Mouse (Mus musculus): ENCODE measurements around the gene Tmem125. TPM values are rescaled to one million over a fixed set of nuclear protein-coding genes. Genes with fewer than 3 reads are reported as not detected.

The Tmem125 gene
- polyA plus RNA-seq, 1 experiment from 2014 or later = 0.54 TPM

DNA sequence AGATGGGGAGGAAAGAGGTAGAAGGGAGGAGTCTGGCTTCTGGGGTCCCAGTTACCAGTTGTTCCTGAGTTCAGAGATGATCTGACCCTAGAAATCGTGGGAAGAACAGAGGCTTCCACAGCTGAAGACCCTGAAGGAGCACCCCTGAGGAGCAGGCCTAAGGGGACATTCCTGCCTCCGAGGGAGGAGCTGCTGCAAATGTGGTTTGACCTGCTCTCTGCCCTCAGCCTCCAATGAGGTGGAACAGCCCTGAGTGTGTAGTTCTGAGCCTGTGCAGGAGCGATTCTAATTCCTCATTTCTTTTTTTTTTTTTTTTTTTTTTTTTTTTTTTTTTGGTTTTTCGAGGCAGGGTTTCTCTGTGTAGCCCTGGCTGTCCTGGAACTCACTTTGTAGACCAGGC lies 10.7 kb downstream of the Tmem125 start:
- no peak overlapping the region for H3K9ac ChIP-seq
- H3K27ac ChIP-seq = no peak overlapping the region
- H3K36me3 ChIP-seq = no peaks in the 10 kb centered on the region
- H3K27me3 ChIP-seq (replicated peaks) = peaks cover 5% of the 10 kb centered on the region; the same call in 1 of the 2 replicates
- 32% methylated on average over 3 of the region's 4 CpGs for WGBS (ENCODE audit: insufficient replicate concordance)
- no peaks in the 10 kb centered on the region for H3K4me1 ChIP-seq
- no peak overlapping the region for H3K4me2 ChIP-seq
- H3K4me3 ChIP-seq = no peak overlapping the region
- no peaks in the 10 kb centered on the region for H3K9me3 ChIP-seq (replicated peaks)
- ATAC-seq = no peak

DNA sequence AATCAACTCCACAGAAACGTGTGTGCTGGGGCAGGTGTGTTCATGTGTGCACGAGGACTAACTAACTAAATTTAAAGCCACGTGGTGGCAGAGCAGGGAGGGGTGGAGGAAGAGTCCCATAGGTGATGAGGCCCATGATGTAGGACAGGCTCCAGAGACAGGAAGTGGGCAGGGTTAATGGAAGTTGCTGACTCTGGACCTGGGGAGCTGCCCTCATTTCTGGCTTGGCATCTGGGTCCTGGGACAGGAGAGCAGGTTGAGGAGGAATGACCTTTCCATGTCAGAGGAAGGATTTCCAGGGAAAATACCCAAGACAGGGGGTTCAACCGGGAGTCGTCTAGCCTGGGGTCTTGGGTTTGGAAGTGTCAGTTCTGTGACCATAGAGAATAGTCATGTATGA lies 11.2 kb downstream of the Tmem125 start:
- H3K4me3 ChIP-seq = no peak overlapping the region
- H3K27me3 ChIP-seq (replicated peaks) = peaks cover 5% of the 10 kb centered on the region; the same call in 1 of the 2 replicates
- no peak for ATAC-seq
- no peak overlapping the region for H3K9ac ChIP-seq
- no peak overlapping the region for H3K27ac ChIP-seq
- H3K36me3 ChIP-seq = no peaks in the 10 kb centered on the region
- H3K9me3 ChIP-seq (replicated peaks) = no peaks in the 10 kb centered on the region
- H3K4me2 ChIP-seq = no peak overlapping the region
- WGBS (ENCODE audit: insufficient replicate concordance) = 57% methylated on average over 5 of the region's 5 CpGs
- H3K4me1 ChIP-seq = no peaks in the 10 kb centered on the region

DNA sequence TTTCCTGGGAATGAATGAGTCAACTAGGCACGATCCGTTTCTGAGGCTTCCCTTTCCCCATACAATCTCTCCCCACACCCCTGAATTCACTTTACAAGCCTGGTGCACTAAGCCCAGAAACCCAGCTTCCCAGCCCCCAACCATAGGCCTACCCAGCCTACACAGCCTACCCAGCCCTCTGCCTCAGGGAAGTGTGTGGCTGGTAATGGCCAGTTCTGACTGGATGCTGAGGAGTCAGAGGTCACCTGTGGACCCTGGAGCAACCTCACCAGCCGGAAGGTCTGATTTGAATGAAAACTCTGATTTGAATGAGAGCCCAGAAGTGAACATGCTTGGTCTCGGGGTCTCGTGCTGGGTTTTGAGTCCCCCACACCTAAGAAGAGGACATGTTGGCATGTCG lies 16.1 kb downstream of the Tmem125 start:
- WGBS (ENCODE audit: insufficient replicate concordance) = 69% methylated on average over 6 of the region's 6 CpGs
- H3K36me3 ChIP-seq = no peaks in the 10 kb centered on the region
- no peak overlapping the region for H3K27ac ChIP-seq
- no peak for ATAC-seq
- no peaks in the 10 kb centered on the region for H3K9me3 ChIP-seq (replicated peaks)
- H3K4me2 ChIP-seq = no peak overlapping the region
- H3K4me1 ChIP-seq = peaks cover 14% of the 10 kb centered on the region; the same call in 1 of the 2 replicates
- H3K27me3 ChIP-seq (replicated peaks) = 0 out of 2 replicates have a peak, but pooled peaks cover 9% of the 10 kb centered on the region
- H3K9ac ChIP-seq = no peak overlapping the region
- H3K4me3 ChIP-seq = no peak overlapping the region

DNA sequence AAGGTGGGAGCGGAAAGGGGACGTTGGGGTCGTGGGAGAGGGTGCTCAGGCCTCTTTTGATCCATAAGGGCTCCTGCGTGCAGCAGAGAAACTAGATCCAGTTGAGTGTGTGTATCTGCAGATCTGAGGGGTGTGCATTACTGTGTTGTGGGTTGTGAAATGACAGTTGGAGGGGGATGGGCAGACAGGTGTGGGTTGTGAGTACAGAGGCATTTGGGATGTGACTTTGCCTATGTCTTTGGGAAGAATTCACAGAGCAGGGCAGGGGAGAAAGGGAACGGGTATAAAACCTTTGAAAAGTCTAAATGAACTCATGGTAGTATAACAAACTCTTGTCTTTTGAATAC lies 16.5 kb downstream of the Tmem125 start:
- peak overlapping the region; percentile 25; the same call in 1 of the 2 replicates for H3K27ac ChIP-seq
- H3K9ac ChIP-seq = no peak overlapping the region
- 49% methylated on average over 5 of the region's 5 CpGs for WGBS (ENCODE audit: insufficient replicate concordance)
- 0 out of 2 replicates have a peak, but pooled peaks cover 7% of the 10 kb centered on the region for H3K27me3 ChIP-seq (replicated peaks)
- H3K4me1 ChIP-seq = peaks cover 14% of the 10 kb centered on the region; the same call in 1 of the 2 replicates
- H3K4me3 ChIP-seq = no peak overlapping the region; the same call in 1 of the 2 replicates
- H3K36me3 ChIP-seq = no peaks in the 10 kb centered on the region
- no peak; the same call in 1 of the 2 replicates for ATAC-seq
- peak overlapping the region; percentile 35 for H3K4me2 ChIP-seq
- H3K9me3 ChIP-seq (replicated peaks) = no peaks in the 10 kb centered on the region

DNA sequence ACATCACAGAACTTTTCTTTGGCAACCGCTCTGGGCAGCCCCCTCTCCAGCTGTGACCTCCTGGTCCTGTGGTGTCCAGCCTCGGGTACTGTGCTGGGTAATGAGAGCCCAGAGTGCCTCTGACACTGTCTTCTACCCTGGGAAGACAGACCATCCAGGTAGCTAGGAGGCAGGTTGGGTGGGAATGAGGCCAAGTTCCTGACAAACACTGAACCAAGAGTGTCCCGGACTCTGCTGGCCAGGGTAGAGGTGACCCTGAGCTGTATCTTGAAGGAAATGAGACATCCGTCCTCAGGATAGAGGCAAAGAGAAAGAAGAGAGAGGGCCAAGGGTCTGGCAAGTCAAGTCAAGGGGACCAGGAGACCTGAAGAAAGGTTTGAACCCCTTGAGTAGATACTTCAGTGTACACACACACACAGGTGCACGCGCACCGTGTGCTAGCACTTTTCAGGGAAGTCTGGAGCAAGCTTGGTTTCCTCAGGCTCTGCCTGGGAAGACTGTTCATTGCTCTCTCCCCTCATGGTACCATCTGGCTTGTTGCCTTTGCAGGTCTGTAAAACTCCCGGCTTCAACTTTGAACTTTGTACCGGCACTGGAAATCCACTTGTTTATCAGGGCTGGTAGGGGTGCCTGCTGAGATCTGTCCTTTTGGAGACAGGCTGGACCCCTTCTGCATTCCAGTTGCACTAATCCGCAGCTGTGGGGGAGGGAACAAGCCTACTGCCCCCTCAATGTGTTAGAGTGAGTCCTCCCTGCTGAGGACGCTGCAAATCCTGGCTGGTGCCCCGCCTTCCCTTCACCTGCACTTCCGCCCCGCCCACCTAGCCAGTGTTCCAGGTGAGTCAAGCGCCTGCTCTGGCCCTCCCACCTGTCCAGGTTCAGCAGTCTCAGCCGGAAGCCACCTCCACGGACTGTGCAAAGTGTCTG lies 17.2 kb downstream of the Tmem125 start, which contains the start of gene 2610528J11Rik:
TSS of gene 2610528J11Rik (plus strand) at position 592 of the 927 bp plus-strand sequence.
- Histone ChIP-seq H3K4me1 (peaks cover 14% of the 10 kb centered on the region; the same call in 1 of the 2 replicates), H3K9me3 (replicated peaks) (no peaks in the 10 kb centered on the region), H3K4me2 (peak within 1 kb of the TSS; percentile 35), H3K9ac (no peak within 1 kb of the TSS), H3K4me3 (no peak within 1 kb of the TSS; the same call in 1 of the 2 replicates), H3K36me3 (no peaks in the 10 kb centered on the region), H3K27me3 (replicated peaks) (0 out of 2 replicates have a peak, but pooled peaks cover 4% of the 10 kb centered on the region), H3K27ac (peak within 1 kb of the TSS; percentile 25; the same call in 1 of the 2 replicates)
- 47% methylated on average over 17 of the region's 17 CpGs for WGBS (ENCODE audit: insufficient replicate concordance)
- ATAC-seq = peak; percentile 43

DNA sequence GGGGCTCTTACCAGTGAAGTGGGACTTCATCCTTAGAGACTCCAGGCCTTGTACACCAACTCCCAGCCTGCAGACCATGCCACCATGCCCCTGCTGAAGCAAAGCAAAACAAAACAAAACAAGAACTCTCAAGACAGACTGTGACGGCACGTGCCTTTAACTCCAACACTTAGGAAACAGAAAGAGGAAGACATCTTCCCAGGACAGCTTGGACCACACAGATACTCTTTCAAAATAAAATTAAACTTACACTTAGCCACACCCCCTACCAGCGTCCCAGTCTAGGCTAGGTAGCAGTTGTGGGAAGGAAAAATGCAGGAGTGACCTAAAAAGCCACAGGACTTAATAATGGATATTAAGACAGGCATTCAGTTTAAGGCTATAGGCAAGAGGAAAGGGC lies 18.1 kb downstream of the Tmem125 start:
- Histone ChIP-seq H3K4me1 (peaks cover 14% of the 10 kb centered on the region; the same call in 1 of the 2 replicates), H3K27me3 (replicated peaks) (0 out of 2 replicates have a peak, but pooled peaks cover 4% of the 10 kb centered on the region), H3K36me3 (no peaks in the 10 kb centered on the region), H3K27ac (no peak overlapping the region), H3K9me3 (replicated peaks) (no peaks in the 10 kb centered on the region), H3K4me3 (no peak overlapping the region), H3K9ac (no peak overlapping the region), H3K4me2 (no peak overlapping the region)
- 45% methylated on average over 3 of the region's 3 CpGs for WGBS (ENCODE audit: insufficient replicate concordance)
- no peak for ATAC-seq

DNA sequence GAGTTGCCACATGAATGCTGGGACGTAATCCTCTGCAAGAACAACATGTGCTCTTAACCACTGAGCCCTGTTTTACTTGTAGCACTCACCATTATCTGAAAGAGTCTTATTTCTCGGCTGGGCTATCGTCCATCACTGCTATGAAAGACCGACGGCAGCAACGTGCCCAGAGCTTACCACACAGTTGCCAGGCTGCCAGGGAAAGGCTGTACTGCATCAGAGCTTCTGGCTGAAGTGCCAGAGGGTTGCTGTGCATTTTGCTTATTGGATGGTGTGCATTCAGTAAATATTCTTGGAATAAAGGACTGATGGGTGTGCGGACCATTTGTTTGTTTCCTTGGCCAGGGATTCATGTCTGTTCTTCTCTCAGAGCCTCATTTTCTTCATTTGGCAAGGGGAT lies 19.9 kb downstream of the Tmem125 start:
- Histone ChIP-seq H3K27ac (no peak overlapping the region), H3K4me2 (no peak overlapping the region), H3K36me3 (no peaks in the 10 kb centered on the region), H3K9ac (no peak overlapping the region), H3K4me1 (peaks cover 14% of the 10 kb centered on the region; the same call in 1 of the 2 replicates), H3K4me3 (no peak overlapping the region), H3K9me3 (replicated peaks) (no peaks in the 10 kb centered on the region), H3K27me3 (replicated peaks) (peaks cover 7% of the 10 kb centered on the region; the same call in 1 of the 2 replicates)
- ATAC-seq = no peak
- 65% methylated on average over 7 of the region's 7 CpGs for WGBS (ENCODE audit: insufficient replicate concordance)

DNA sequence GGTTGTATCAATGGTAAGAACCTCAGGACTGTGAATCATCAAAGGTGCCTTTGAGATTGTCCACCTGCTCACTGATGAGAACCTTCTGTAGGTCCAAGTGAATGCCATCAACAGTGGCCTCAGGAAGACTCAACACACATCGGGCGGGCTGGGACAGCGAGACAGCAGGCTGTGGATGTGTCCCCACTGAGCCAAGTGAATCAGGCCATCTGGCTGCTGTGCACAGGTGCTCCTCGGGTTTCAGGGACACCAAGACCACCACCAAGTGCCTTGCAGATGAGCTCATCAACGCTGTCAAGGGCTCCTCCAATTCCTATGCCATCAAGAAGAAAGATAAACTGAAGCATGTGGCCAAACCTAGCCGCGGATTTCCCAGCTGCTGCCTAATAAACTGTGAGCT lies 21.6 kb downstream of the Tmem125 start:
- WGBS (ENCODE audit: insufficient replicate concordance) = 66% methylated on average over 7 of the region's 7 CpGs
- no peak for ATAC-seq
- H3K4me1 ChIP-seq = peaks cover 17% of the 10 kb centered on the region

DNA sequence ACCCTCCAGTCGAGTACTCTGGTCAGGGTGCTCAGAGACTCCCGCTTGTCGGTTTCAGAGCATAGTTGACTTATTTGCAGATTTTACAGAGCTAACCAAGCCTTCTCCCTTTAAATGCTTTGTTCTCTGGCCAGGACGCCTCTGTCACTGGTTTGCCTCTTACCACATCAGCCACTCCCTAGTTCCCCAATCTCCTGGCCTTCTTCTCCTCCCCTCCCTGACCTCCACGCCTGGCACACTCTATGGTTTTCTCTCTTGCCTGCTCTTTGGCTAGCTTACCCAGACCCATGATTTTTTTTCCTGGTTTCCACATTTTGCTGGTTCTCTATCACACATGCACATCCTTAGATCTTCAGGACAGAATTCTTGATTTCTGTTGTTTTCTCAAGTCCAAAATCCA lies 25.6 kb downstream of the Tmem125 start:
- H3K36me3 ChIP-seq = no peaks in the 10 kb centered on the region
- H3K4me3 ChIP-seq = no peak overlapping the region
- 49% methylated on average over 5 of the region's 5 CpGs for WGBS (ENCODE audit: insufficient replicate concordance)
- H3K4me1 ChIP-seq = peaks cover 12% of the 10 kb centered on the region
- H3K27ac ChIP-seq = no peak overlapping the region
- H3K9me3 ChIP-seq (replicated peaks) = no peaks in the 10 kb centered on the region
- H3K4me2 ChIP-seq = no peak overlapping the region
- peaks cover 39% of the 10 kb centered on the region for H3K27me3 ChIP-seq (replicated peaks)
- no peak for ATAC-seq
- no peak overlapping the region for H3K9ac ChIP-seq

More for the DNA sequence above, 21.6 kb downstream of the Tmem125 start:
- no peak overlapping the region for H3K4me2 ChIP-seq
- no peaks in the 10 kb centered on the region for H3K9me3 ChIP-seq (replicated peaks)
- no peaks in the 10 kb centered on the region for H3K36me3 ChIP-seq
- H3K27me3 ChIP-seq (replicated peaks) = peaks cover 23% of the 10 kb centered on the region
- H3K9ac ChIP-seq = no peak overlapping the region
- H3K27ac ChIP-seq = no peak overlapping the region
- no peak overlapping the region for H3K4me3 ChIP-seq

DNA sequence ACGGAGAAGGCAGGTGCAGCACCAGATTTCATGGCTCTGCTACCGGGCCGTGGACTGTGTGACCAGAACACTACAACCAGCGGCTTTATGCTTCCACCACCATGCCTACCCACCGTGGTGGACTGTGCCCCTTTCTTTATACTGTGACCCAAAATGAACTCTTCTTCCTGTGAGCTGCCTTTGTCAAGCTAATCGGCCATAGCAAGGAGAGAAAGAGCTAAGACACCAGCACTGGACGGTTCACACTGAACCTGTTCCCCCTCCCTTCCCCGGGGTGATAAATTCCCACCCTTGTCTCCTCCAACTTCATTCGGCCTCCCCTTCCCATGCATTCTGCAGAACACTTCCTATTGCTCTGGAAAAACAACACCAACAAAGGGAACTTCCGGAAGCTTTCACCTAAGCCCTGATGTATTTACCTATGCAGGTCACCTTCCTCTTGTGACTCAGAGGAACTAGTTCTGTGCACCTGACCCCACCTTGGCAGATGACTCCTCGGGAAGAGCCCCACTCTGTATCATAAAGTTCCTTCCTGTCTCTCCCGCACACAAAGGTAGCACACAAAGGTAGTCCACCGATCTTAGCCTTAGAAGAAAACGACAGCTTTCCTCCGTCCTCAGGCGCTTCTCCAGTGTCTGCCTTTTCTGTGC lies 26.2 kb downstream of the Tmem125 start:
- H3K4me3 ChIP-seq = no peak overlapping the region
- no peak overlapping the region for H3K9ac ChIP-seq
- H3K9me3 ChIP-seq (replicated peaks) = no peaks in the 10 kb centered on the region
- 34% methylated on average over 16 of the region's 16 CpGs for WGBS (ENCODE audit: insufficient replicate concordance)
- H3K27me3 ChIP-seq (replicated peaks) = peaks cover 39% of the 10 kb centered on the region
- H3K36me3 ChIP-seq = no peaks in the 10 kb centered on the region
- H3K4me2 ChIP-seq = no peak overlapping the region
- ATAC-seq = no peak
- peaks cover 12% of the 10 kb centered on the region for H3K4me1 ChIP-seq
- no peak overlapping the region for H3K27ac ChIP-seq

DNA sequence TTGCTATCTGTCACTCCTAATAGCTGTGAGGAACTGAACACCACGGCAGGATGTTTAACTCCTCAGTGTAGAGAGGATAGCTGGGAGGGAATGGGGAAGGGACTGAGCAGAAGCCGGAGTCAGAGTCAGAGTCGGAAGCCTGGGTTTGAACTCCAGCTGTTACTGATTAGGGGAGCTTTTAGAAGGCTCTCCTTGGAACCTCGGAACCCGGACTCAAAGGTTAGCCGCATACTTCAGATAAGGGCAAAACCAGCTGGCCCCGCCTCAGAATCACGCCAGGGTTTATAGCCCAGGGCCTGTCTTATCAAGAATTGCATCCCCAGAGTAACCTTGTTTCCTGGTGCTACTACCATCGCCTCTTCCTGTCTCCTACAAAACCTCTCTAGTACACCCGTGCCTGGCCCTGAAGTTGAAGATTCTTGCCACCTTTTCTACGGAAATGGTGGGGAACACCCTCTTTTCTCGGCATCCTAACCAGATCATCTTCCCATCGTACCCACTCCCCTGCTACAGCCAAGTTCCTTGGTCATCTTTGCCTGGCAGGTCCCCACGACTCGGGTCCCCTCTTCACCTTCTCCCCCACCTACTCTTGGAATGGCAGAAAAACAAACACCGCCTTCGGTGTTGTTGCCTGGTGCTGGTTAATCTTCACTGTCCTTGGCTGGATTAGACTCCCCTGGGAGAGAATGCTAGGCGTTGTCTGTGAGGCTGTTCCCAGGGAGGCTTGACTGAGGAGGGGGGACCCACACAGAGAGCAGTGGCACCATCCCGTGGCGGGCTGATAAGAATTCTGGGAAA lies 26.9 kb downstream of the Tmem125 start:
- no peak overlapping the region for H3K4me2 ChIP-seq
- H3K27me3 ChIP-seq (replicated peaks) = peaks cover 39% of the 10 kb centered on the region
- peaks cover 12% of the 10 kb centered on the region for H3K4me1 ChIP-seq
- no peaks in the 10 kb centered on the region for H3K36me3 ChIP-seq
- H3K9me3 ChIP-seq (replicated peaks) = no peaks in the 10 kb centered on the region
- H3K27ac ChIP-seq = no peak overlapping the region
- no peak overlapping the region for H3K4me3 ChIP-seq
- H3K9ac ChIP-seq = no peak overlapping the region
- 9% methylated on average over 20 of the region's 20 CpGs for WGBS (ENCODE audit: insufficient replicate concordance)
- no peak for ATAC-seq
